Mouse (Mus musculus): ENCODE measurements around the gene Fkbp2.

GRCm38 (mm10) chr19:6983621-6984020 is 3.3 kb upstream of the Fkbp2 start:
- TF ChIP-seq CTCF (IDR thresholded peaks at IDR 0.05; ENCODE audit: low read depth) = no peak
- no peak for TF ChIP-seq EP300 (IDR thresholded peaks at IDR 0.05; ENCODE audit: low read depth)

Measured in heart, postnatal 0 days (tissue).